Comparison of ENCODE assay signal across 21 mouse cellular contexts in genomic region chr1:181453106-181453505, GRCm38 (mm10). TPM values are rescaled to one million over a fixed set of nuclear protein-coding genes. Genes with fewer than 3 reads are reported as not detected.
"Had no signal": no experiment of that assay in that cellular context is flagged by ENCODE, and none has a peak within 500 bp of the region (broad histone marks: within the 10 kb centered on the region; RNA-seq: fewer than 3 reads in every experiment).

No protein-coding gene starts in this region.

- DNase-seq: liver, postnatal 0 days; lung, adult 2 months; lung, postnatal 14 days; lung, postnatal 36 days; midbrain, embryonic 14.5 days; retina, postnatal 1 day; right cerebral cortex, adult 18-20 months; right cerebral cortex, postnatal 25 days; right cerebral cortex, postnatal 4 days; spleen, adult 18-20 months; thymus, adult 18-20 months; thymus, postnatal 36 days had no signal

RNA-seq across cellular contexts. Expression of gene Ccdc121, which starts 58.1 kb away (rescaled TPM):
- total RNA-seq: megakaryocyte, adult 5-6 weeks; megakaryocyte-erythroid progenitor cell, adult 5-6 weeks had no signal
- polyA plus RNA-seq: liver, postnatal 0 days; macrophage; myocyte; neural tube, embryonic 11.5 days; neural tube, embryonic 13.5 days; neural tube, embryonic 15.5 days; small intestine, adult 2 months; stomach, embryonic 14.5 days had no signal
